Mouse (Mus musculus) ES-E14 (cell line): ENCODE results near the gene Asap2.

ENCODE experiments used
- HCFC1 ChIP-seq: IDR thresholded peaks from 2 replicates; pipeline ENCODE4 v1.6.1; 2012; ENCODE audit warnings: low read length, inconsistent platforms, borderline replicate concordance; ENCODE audit not compliant: insufficient read depth
- ZC3H11A ChIP-seq: IDR thresholded peaks from 2 replicates; pipeline ENCODE4 v1.6.1; 2012; ENCODE audit warnings: low read depth, mild to moderate bottlenecking, inconsistent platforms, low read length, borderline replicate concordance
- ZNF384 ChIP-seq: IDR thresholded peaks from 2 replicates; pipeline ENCODE4 v1.6.1; 2012; ENCODE audit warnings: low read depth, low read length, inconsistent platforms

DNA sequence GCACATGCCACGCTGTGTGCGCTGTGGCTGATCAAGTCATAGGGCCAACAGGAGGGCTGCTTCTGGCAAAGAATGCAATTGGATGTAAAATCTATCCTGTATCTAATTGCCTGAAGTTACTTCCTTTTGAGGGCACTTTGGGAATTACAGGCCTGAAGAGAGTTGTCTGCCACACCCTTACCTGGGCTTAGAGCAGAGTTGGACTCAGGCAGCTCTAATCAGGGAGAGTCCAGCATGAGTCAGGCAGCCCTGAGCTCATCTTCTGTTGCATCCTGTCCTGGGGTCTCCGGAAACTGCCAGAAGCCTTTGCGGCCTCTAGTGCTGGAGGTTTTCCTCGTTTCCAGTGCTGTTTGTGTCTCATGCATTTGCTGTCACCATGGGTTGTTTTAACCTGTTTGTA, 186.1 kb downstream of the Asap2 start:
- TF ChIP-seq ZNF384 (no peak), ZC3H11A (no peak), HCFC1 (no peak)
